Mouse (Mus musculus): ENCODE measurements around the gene Glis2. TPM values are rescaled to one million over a fixed set of nuclear protein-coding genes. Genes with fewer than 3 reads are reported as not detected.

Glis2 gene
- polyA plus RNA-seq, 1 experiment from 2014 or later: 31.0 TPM

DNA sequence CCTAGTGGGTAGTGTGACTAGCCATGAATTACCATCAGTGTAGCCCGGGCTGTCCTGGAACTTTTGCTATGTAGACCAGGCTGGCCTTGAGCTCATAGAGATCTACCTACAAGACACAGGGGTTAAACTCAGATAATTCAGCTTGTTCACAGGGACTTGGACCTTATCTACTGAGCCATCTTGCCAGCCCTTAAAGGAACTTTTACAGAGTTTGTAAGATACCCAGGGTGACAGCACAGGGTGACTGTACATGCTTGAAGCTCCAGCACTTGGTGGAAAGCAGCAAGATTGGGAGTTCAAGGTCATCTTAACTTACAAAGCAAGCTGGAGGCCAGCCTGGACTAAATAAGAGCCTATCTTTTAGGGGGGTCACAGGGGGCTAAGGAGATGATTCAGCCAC is 39.0 kb upstream of the Glis2 start:
- Histone ChIP-seq H3K4me3 (ENCODE audit: low read depth, low read length) (no peak overlapping the region), H3K4me1 (ENCODE audit: control insufficient read depth, insufficient read depth, low read length) (peaks cover 35% of the 10 kb centered on the region), H3K27ac (ENCODE audit: low read length) (no peak overlapping the region), H3K9ac (replicated peaks; ENCODE audit: low read depth, low read length) (no peak overlapping the region), H3K9me3 (ENCODE audit: control insufficient read depth, low read depth, low read length) (no peaks in the 10 kb centered on the region), H3K36me3 (ENCODE audit: control insufficient read depth, insufficient read depth, low read length) (peaks cover 9% of the 10 kb centered on the region; the same call in 1 of the 2 replicates), H3K4me2 (replicated peaks; ENCODE audit: low read depth, low read length) (no peak overlapping the region), H3K27me3 (ENCODE audit: control insufficient read depth, insufficient read depth, low read length) (no peaks in the 10 kb centered on the region)
- WGBS: 91% methylated on average over 1 of the region's 1 CpGs
- no peak for ATAC-seq (ENCODE audit: insufficient number of reproducible peaks, insufficient read depth, low FRiP score, low read depth)

DNA sequence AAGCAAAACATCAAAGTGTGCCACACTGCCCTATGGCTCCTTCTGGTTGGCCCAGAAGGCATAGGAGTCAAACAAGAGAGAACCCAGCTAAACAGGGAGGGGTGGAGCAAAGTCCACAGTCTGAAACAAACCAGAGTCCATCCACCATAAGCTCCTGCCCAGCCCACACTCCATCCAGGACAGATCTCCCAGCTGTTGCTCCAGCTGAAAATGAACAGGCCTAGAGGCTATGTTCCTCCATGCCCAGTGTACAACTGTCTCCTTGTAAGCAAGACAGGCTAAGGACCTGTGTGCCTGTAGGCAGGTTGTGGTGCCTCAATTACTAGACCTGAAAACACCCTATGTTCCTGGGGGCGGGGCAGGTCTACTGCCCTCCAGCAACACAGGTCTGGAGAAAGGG is 37.4 kb upstream of the Glis2 start:
- H3K36me3 ChIP-seq (ENCODE audit: control insufficient read depth, insufficient read depth, low read length): no peaks in the 10 kb centered on the region; the same call in 1 of the 2 replicates
- H3K4me3 ChIP-seq (ENCODE audit: low read depth, low read length): peak overlapping the region; percentile 81; the same call in 1 of the 2 replicates
- peaks cover 35% of the 10 kb centered on the region for H3K4me1 ChIP-seq (ENCODE audit: control insufficient read depth, insufficient read depth, low read length)
- WGBS: 73% methylated on average over 1 of the region's 1 CpGs
- H3K4me2 ChIP-seq (replicated peaks; ENCODE audit: low read depth, low read length): peak overlapping the region; percentile 57
- no peaks in the 10 kb centered on the region for H3K27me3 ChIP-seq (ENCODE audit: control insufficient read depth, insufficient read depth, low read length)
- H3K9ac ChIP-seq (replicated peaks; ENCODE audit: low read depth, low read length): peak overlapping the region; percentile 77; the same call in 1 of the 2 replicates
- H3K9me3 ChIP-seq (ENCODE audit: control insufficient read depth, low read depth, low read length): no peaks in the 10 kb centered on the region
- H3K27ac ChIP-seq (ENCODE audit: low read length): peak overlapping the region; percentile 93
- ATAC-seq (ENCODE audit: insufficient number of reproducible peaks, insufficient read depth, low FRiP score, low read depth): 0 out of 2 replicates have a peak, but pooled peaks have one; percentile 26

DNA sequence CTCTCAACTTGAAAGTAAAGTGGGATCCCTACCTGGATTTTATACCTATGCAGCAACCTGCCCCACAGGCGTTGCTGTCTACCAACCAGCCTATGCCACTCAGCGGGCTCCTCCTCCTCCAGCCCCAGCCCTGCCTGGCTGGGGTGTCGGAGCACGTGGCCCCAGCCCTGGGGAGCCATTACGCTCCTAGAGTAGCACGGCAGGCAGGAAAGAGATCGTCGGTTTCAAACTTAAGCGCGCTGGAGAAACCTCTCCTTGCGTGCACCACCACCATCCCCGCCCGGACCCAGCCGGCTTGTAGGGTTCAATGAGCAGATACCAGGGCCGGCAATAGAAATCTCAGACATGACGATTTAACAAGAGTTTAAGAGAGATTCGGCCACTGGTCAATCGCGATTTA is 36.6 kb upstream of the Glis2 start:
- peak; percentile 50 for ATAC-seq (ENCODE audit: insufficient number of reproducible peaks, insufficient read depth, low FRiP score, low read depth)
- Histone ChIP-seq H3K4me3 (ENCODE audit: low read depth, low read length) (peak overlapping the region; percentile 81), H3K4me2 (replicated peaks; ENCODE audit: low read depth, low read length) (peak overlapping the region; percentile 57), H3K9ac (replicated peaks; ENCODE audit: low read depth, low read length) (peak overlapping the region; percentile 77), H3K36me3 (ENCODE audit: control insufficient read depth, insufficient read depth, low read length) (no peaks in the 10 kb centered on the region; the same call in 1 of the 2 replicates), H3K4me1 (ENCODE audit: control insufficient read depth, insufficient read depth, low read length) (peaks cover 29% of the 10 kb centered on the region), H3K27ac (ENCODE audit: low read length) (peak overlapping the region; percentile 93), H3K27me3 (ENCODE audit: control insufficient read depth, insufficient read depth, low read length) (no peaks in the 10 kb centered on the region), H3K9me3 (ENCODE audit: control insufficient read depth, low read depth, low read length) (no peaks in the 10 kb centered on the region)
- WGBS: under 1% methylated on average over 19 of the region's 19 CpGs

DNA sequence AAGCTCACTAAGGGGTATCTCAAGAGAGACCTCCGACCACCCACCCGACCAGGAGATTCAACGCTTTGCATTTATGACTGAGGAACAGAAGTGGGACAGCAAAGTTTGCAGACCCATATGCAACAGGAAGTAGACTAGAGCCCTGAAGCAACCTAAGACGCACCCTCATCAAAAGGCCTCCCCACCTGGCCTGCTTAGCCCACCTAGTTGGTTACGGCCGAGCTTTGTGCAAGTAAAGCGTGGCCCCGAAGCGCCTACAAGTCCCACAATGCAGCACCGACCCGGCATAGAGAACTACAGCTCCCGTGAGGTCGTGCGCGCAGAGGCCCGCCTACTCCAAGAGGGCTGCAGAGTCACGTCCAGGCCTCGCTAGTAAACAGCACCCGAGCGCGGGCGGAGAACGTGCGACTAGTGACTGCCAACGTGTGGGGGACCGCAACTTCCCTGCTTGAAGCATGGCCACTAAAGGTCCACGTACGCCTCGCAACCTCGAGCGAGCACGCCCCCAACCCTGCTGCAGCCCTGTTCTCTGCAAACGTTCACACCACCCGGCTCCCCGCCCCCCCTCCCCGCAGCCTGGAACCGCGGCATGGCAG is 36.0 kb upstream of the Glis2 start:
- under 1% methylated on average over 38 of the region's 38 CpGs for WGBS
- Histone ChIP-seq H3K4me2 (replicated peaks; ENCODE audit: low read depth, low read length) (peak overlapping the region; percentile 57), H3K27ac (ENCODE audit: low read length) (peak overlapping the region; percentile 93), H3K4me3 (ENCODE audit: low read depth, low read length) (peak overlapping the region; percentile 81), H3K9me3 (ENCODE audit: control insufficient read depth, low read depth, low read length) (no peaks in the 10 kb centered on the region), H3K36me3 (ENCODE audit: control insufficient read depth, insufficient read depth, low read length) (no peaks in the 10 kb centered on the region), H3K4me1 (ENCODE audit: control insufficient read depth, insufficient read depth, low read length) (peaks cover 24% of the 10 kb centered on the region), H3K9ac (replicated peaks; ENCODE audit: low read depth, low read length) (peak overlapping the region; percentile 77), H3K27me3 (ENCODE audit: control insufficient read depth, insufficient read depth, low read length) (no peaks in the 10 kb centered on the region)
- ATAC-seq (ENCODE audit: insufficient number of reproducible peaks, insufficient read depth, low FRiP score, low read depth): peak; percentile 90

DNA sequence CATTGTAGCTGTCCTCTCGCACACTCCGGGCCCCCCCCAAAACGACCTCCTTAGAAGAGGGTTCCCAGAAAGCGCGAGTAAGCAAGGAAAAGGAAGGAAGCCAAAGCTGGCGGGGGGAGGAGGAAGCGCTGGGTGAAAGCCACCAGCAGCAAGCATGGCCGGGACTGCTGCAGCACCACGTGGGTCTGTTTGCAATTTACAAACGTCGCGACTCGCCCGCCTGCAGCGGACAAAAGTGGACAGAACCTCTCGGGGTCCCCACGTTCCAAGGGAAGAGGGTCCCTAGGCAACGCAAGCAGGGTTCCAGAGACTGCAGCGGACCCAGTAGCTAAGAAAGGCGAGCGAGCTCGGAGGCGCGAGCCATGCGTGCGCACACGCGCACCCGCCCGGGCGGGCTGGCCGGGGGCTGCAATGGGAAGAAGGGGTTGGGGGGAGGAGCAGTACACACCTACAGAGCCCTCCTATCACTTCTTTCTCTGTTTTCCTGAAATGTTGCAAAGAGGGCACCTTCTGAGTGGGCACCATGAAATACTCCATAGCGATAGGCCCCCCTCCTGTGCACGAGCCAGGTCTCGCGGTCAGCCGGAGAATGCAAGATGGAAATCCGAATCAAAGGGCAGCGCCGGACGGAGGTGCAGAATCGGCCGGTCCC is 35.4 kb upstream of the Glis2 start:
- H3K4me1 ChIP-seq (ENCODE audit: control insufficient read depth, insufficient read depth, low read length): peaks cover 17% of the 10 kb centered on the region
- H3K36me3 ChIP-seq (ENCODE audit: control insufficient read depth, insufficient read depth, low read length): no peaks in the 10 kb centered on the region
- peak overlapping the region; percentile 81 for H3K4me3 ChIP-seq (ENCODE audit: low read depth, low read length)
- peak overlapping the region; percentile 77 for H3K9ac ChIP-seq (replicated peaks; ENCODE audit: low read depth, low read length)
- no peaks in the 10 kb centered on the region for H3K9me3 ChIP-seq (ENCODE audit: control insufficient read depth, low read depth, low read length)
- under 1% methylated on average over 43 of the region's 43 CpGs for WGBS
- peak overlapping the region; percentile 93 for H3K27ac ChIP-seq (ENCODE audit: low read length)
- peak; percentile 12; the same call in 1 of the 2 replicates for ATAC-seq (ENCODE audit: insufficient number of reproducible peaks, insufficient read depth, low FRiP score, low read depth)
- peak overlapping the region; percentile 57 for H3K4me2 ChIP-seq (replicated peaks; ENCODE audit: low read depth, low read length)
- H3K27me3 ChIP-seq (ENCODE audit: control insufficient read depth, insufficient read depth, low read length): no peaks in the 10 kb centered on the region

DNA sequence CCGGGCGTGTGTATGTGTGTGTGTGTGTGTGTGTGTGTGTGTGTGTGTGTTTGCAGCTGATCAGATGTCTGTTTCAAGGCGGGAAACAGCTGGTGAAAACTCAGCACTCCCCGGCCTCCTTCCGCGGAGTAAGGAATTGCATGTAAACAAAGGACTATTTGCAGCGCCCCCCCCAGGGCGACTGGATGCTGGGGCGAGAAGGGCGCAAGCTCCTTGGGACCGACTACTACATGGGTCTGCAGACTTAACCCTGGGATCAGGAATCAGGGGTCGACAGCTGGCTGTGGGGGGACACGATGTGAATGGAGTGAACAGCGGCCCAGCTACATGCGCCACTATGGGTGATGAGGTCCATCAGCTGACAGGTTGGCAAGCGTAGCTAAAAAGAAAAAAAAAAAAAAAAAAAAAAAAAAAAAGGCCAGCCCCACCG is 34.8 kb upstream of the Glis2 start, which contains the start of gene Tfap4:
Gene Tfap4 (minus strand): TSS at position 140 of the 430 bp plus-strand sequence.
- Histone ChIP-seq H3K4me2 (replicated peaks; ENCODE audit: low read depth, low read length) (peak within 1 kb of the TSS; percentile 57), H3K36me3 (ENCODE audit: control insufficient read depth, insufficient read depth, low read length) (no peaks in the 10 kb centered on the region), H3K27ac (ENCODE audit: low read length) (peak within 1 kb of the TSS; percentile 93), H3K4me3 (ENCODE audit: low read depth, low read length) (peak within 1 kb of the TSS; percentile 81), H3K4me1 (ENCODE audit: control insufficient read depth, insufficient read depth, low read length) (peaks cover 14% of the 10 kb centered on the region), H3K9me3 (ENCODE audit: control insufficient read depth, low read depth, low read length) (no peaks in the 10 kb centered on the region), H3K9ac (replicated peaks; ENCODE audit: low read depth, low read length) (peak within 1 kb of the TSS; percentile 77), H3K27me3 (ENCODE audit: control insufficient read depth, insufficient read depth, low read length) (no peaks in the 10 kb centered on the region)
- peak; percentile 4; the same call in 1 of the 2 replicates for ATAC-seq (ENCODE audit: insufficient number of reproducible peaks, insufficient read depth, low FRiP score, low read depth)
- WGBS: 0% methylated on average over 17 of the region's 17 CpGs

DNA sequence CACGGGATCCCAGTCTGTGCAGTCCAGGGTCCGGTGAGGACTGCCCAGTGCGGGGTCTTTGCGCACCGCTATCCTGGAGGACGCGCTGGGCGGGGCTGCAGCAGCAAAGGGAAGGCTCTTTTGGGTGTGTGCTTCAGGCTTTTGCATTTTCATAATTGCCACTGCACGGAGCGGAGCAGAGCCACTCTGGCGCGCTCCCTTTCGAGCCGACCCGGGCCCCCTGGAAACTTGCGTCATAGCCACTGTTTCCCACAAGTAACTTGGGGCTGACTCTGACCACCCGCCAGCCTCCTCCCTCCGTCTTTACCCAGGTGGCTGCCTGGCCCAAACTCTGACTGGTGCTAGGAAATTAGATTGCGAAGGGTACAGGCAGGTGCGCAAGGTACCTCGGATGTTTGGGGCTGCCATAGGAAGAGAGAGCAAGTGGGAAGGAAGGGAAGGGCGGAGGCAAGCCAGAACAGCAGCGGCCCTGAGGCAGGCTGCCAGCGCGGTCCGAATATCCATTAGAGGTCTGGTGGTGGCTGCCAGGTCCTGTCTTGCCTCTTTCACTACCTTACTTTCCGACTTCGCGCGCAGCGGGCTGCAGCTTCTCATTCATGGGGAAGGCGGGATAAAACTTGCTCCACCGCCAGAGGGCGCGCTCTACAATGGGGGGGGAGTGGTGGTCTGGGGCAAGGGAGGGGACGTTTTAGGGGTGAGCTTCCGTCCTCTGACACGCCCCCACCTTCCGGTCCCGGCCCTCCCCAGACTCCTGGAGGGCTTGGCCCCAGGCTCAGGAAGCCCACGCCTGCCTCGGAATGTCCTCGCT is 34.2 kb upstream of the Glis2 start:
- Histone ChIP-seq H3K27me3 (ENCODE audit: control insufficient read depth, insufficient read depth, low read length) (no peaks in the 10 kb centered on the region), H3K4me3 (ENCODE audit: low read depth, low read length) (peak overlapping the region; percentile 81), H3K4me2 (replicated peaks; ENCODE audit: low read depth, low read length) (peak overlapping the region; percentile 57), H3K9ac (replicated peaks; ENCODE audit: low read depth, low read length) (peak overlapping the region; percentile 77; the same call in 1 of the 2 replicates), H3K9me3 (ENCODE audit: control insufficient read depth, low read depth, low read length) (no peaks in the 10 kb centered on the region), H3K27ac (ENCODE audit: low read length) (peak overlapping the region; percentile 93), H3K36me3 (ENCODE audit: control insufficient read depth, insufficient read depth, low read length) (no peaks in the 10 kb centered on the region), H3K4me1 (ENCODE audit: control insufficient read depth, insufficient read depth, low read length) (peaks cover 14% of the 10 kb centered on the region)
- peak; percentile 20 for ATAC-seq (ENCODE audit: insufficient number of reproducible peaks, insufficient read depth, low FRiP score, low read depth)
- WGBS: under 1% methylated on average over 43 of the region's 43 CpGs

DNA sequence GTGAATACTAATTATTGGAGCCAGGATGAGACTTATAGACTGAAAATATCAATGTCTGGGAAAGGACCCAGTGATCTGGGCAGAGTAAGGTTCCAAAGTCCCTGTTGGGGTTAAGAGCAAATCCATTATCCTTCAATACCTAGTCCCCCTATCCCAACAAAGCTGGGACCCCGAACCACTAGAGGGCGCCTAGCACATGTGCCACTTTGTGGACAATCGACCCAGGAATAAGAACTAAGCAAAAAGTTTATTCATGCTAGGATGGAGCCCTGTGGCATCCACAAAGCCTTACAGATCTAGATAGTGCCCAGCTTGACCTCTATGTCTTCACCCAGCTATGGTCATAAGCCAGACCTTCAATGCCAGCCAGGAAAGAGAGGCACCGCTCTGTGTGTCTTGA is 26.6 kb upstream of the Glis2 start:
- peak; percentile 67; the same call in 1 of the 2 replicates for ATAC-seq (ENCODE audit: insufficient number of reproducible peaks, insufficient read depth, low FRiP score, low read depth)
- H3K27me3 ChIP-seq (ENCODE audit: control insufficient read depth, insufficient read depth, low read length): no peaks in the 10 kb centered on the region
- H3K9ac ChIP-seq (replicated peaks; ENCODE audit: low read depth, low read length): no peak overlapping the region
- H3K9me3 ChIP-seq (ENCODE audit: control insufficient read depth, low read depth, low read length): no peaks in the 10 kb centered on the region
- H3K4me2 ChIP-seq (replicated peaks; ENCODE audit: low read depth, low read length): no peak overlapping the region
- no peak overlapping the region for H3K4me3 ChIP-seq (ENCODE audit: low read depth, low read length)
- WGBS: 15% methylated on average over 4 of the region's 4 CpGs
- no peak overlapping the region for H3K27ac ChIP-seq (ENCODE audit: low read length)
- H3K36me3 ChIP-seq (ENCODE audit: control insufficient read depth, insufficient read depth, low read length): no peaks in the 10 kb centered on the region
- H3K4me1 ChIP-seq (ENCODE audit: control insufficient read depth, insufficient read depth, low read length): no peaks in the 10 kb centered on the region

Measured in stomach, embryonic 14.5 days (tissue).